Mouse (Mus musculus) megakaryocyte, embryonic 14.5 days (primary cell): ENCODE measurements around the gene Zfp207.

Experiments
- FLI1 ChIP-seq: IDR thresholded peaks from 2 replicates; pipeline ENCODE4 v1.6.1; 2012; ENCODE audit warnings: low read length, inconsistent platforms, mixed read lengths
- GATA1 ChIP-seq: IDR thresholded peaks from 3 replicates; pipeline ENCODE4 v1.6.1; 2012; ENCODE audit warnings: mixed read lengths, low read length, inconsistent platforms, borderline replicate concordance

DNA sequence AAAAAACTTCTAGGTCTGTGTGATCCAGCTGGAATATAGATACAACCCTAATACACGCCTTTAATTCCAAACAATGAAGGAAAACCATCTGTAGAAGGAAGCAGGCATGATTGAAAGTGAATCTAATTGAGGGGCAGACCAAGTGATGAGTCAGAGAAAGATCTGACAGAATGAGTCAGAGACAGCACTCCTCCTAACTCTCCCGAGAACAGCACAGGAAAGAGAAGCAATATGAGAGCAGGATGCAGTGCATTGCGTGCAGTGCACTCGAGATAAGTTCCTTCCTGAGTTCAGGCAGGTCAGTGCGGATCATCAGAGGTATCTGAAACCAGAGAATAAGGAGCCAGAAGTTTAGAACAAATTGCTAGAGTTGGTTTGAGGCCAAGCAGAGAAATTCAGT lies 34.0 kb downstream of the Zfp207 start:
- no peak for TF ChIP-seq GATA1
- TF ChIP-seq FLI1: no peak
